Mouse (Mus musculus): ENCODE data around the gene Grik4. TPM values are rescaled to one million over a fixed set of nuclear protein-coding genes. Genes with fewer than 3 reads are reported as not detected.

Grik4 gene
- total RNA-seq, 2 experiments from 2014 or later, result 1.2 to 1.5 TPM

GRCm38 (mm10) chr9:42613827-42614226 lies 330.5 kb downstream of the Grik4 start:
- DNase-seq (ENCODE audit: low spot score in 2 of 2), result no peak

- no peak for DNase-seq (ENCODE audit: low spot score in 2 of 2)
Measured at GRCm38 (mm10) chr9:42612482-42612991, 331.8 kb downstream of the Grik4 start.

GRCm38 (mm10) chr9:42601445-42601844 lies 342.8 kb downstream of the Grik4 start:
- no peak for DNase-seq (ENCODE audit: low spot score in 2 of 2)

- no peak for DNase-seq (ENCODE audit: low spot score in 2 of 2)
Measured at GRCm38 (mm10) chr9:42597525-42597924, 346.8 kb downstream of the Grik4 start.

- DNase-seq (ENCODE audit: low spot score in 2 of 2), result no peak
Measured at GRCm38 (mm10) chr9:42578511-42578910, 365.8 kb downstream of the Grik4 start.

- no peak for DNase-seq (ENCODE audit: low spot score in 2 of 2)
Measured at GRCm38 (mm10) chr9:42578106-42578505, 366.2 kb downstream of the Grik4 start.

GRCm38 (mm10) chr9:42573616-42574350 lies 370.5 kb downstream of the Grik4 start:
- no peak for DNase-seq (ENCODE audit: low spot score in 2 of 2)

GRCm38 (mm10) chr9:42573180-42573579 lies 371.1 kb downstream of the Grik4 start:
- peak; percentile 47 for DNase-seq (ENCODE audit: low spot score in 2 of 2)

- no peak for DNase-seq (ENCODE audit: low spot score in 2 of 2)
Measured at GRCm38 (mm10) chr9:42565921-42566320, 378.4 kb downstream of the Grik4 start.

- DNase-seq (ENCODE audit: low spot score in 2 of 2), result no peak
Measured at GRCm38 (mm10) chr9:42555186-42555585, 389.1 kb downstream of the Grik4 start.

GRCm38 (mm10) chr9:42550116-42550515 lies 394.2 kb downstream of the Grik4 start:
- DNase-seq (ENCODE audit: low spot score in 2 of 2), result peak; percentile 61 to 68

- DNase-seq (ENCODE audit: low spot score in 2 of 2), result no peak
Measured at GRCm38 (mm10) chr9:42548981-42549380, 395.3 kb downstream of the Grik4 start.

- no peak for DNase-seq (ENCODE audit: low spot score in 2 of 2)
Measured at GRCm38 (mm10) chr9:42544521-42544920, 399.8 kb downstream of the Grik4 start.

- DNase-seq (ENCODE audit: low spot score in 2 of 2), result no peak
Measured at GRCm38 (mm10) chr9:42533491-42533890, 410.8 kb downstream of the Grik4 start.

GRCm38 (mm10) chr9:42533041-42533440 lies 411.3 kb downstream of the Grik4 start:
- DNase-seq (ENCODE audit: low spot score in 2 of 2), result no peak

- peak in 1 of 2 experiments; percentile 3 for DNase-seq (ENCODE audit: low spot score in 2 of 2)
Measured at GRCm38 (mm10) chr9:42531951-42532350, 412.3 kb downstream of the Grik4 start.

GRCm38 (mm10) chr9:42530221-42531152 lies 413.8 kb downstream of the Grik4 start:
- no peak for DNase-seq (ENCODE audit: low spot score in 2 of 2)

GRCm38 (mm10) chr9:42520587-42521084 lies 423.7 kb downstream of the Grik4 start:
- DNase-seq (ENCODE audit: low spot score in 2 of 2), result peak; percentile 27 to 30

- no peak for DNase-seq (ENCODE audit: low spot score in 2 of 2)
Measured at GRCm38 (mm10) chr9:42518163-42518562, 426.1 kb downstream of the Grik4 start.

- DNase-seq (ENCODE audit: low spot score in 2 of 2), result no peak
Measured at GRCm38 (mm10) chr9:42513159-42513558, 431.1 kb downstream of the Grik4 start.

GRCm38 (mm10) chr9:42512312-42512711 lies 432.0 kb downstream of the Grik4 start:
- DNase-seq (ENCODE audit: low spot score in 2 of 2), result no peak

- no peak for DNase-seq (ENCODE audit: low spot score in 2 of 2)
Measured at GRCm38 (mm10) chr9:42508235-42508634, 436.1 kb downstream of the Grik4 start.
